Mouse (Mus musculus) MEL (cell line): ENCODE results near the gene Secisbp2. TPM values are rescaled to one million over a fixed set of nuclear protein-coding genes. Genes with fewer than 3 reads are reported as not detected.

Experiments used
- DNase-seq: peaks from one replicate; pipeline ENCODE4 v3.0.0; 2011; ENCODE audit warnings: low read depth, low spot score
- H3K27ac ChIP-seq: 2 replicates; pipeline ENCODE4 v1.5.1; 2012; ENCODE audit warnings: low read depth, mild to moderate bottlenecking, control low read depth, low read length, moderate library complexity; ENCODE audit not compliant: control insufficient read depth
- H3K27me3 ChIP-seq, 2 experiments: fragments of 150-350 bp in 1 of 2; sonication (generic) in 1 of 2; 2 replicates each; pipeline ENCODE4 v1.6.1; 2012; ENCODE audit warnings: low read length in 2 of 2, mild to moderate bottlenecking in 2 of 2, improper control_type of control experiment in 1 of 2, moderate library complexity in 1 of 2; ENCODE audit not compliant: insufficient read depth in 2 of 2, control insufficient read depth in 1 of 2
- H3K36me3 ChIP-seq, 2 experiments: 2 replicates each; pipeline ENCODE4 v1.6.1; 2012 to 2014; ENCODE audit warnings: low read length in 2 of 2, improper control_type of control experiment in 1 of 2, inconsistent platforms in 1 of 2, mild to moderate bottlenecking in 1 of 2; ENCODE audit not compliant: insufficient read depth in 2 of 2, control insufficient read depth in 1 of 2
- H3K4me1 ChIP-seq, 2 experiments: fragments of 150-350 bp in 1 of 2; sonication (generic) in 1 of 2; 2 replicates each; pipeline ENCODE4 v1.6.1; 2012; ENCODE audit warnings: low read length in 2 of 2, improper control_type of control experiment in 1 of 2, mild to moderate bottlenecking in 1 of 2; ENCODE audit not compliant: insufficient read depth in 2 of 2, control insufficient read depth in 1 of 2
- H3K4me3 ChIP-seq, 2 experiments: fragments of 150-350 bp in 1 of 2; sonication (generic) in 1 of 2; 2 replicates each; pipeline ENCODE4 v1.5.1; 2012; ENCODE audit warnings: low read depth in 2 of 2, low read length in 2 of 2, mild to moderate bottlenecking in 2 of 2, moderate library complexity in 2 of 2, control low read depth in 1 of 2, improper control_type of control experiment in 1 of 2; ENCODE audit not compliant: control insufficient read depth in 1 of 2, insufficient read depth in 1 of 2
- H3K79me2 ChIP-seq: 2 replicates; pipeline ENCODE4 v1.6.1; 2012; ENCODE audit warnings: mild to moderate bottlenecking, low read length, moderate library complexity; ENCODE audit not compliant: control insufficient read depth, poor library complexity, insufficient read depth
- H3K9ac ChIP-seq: 2 replicates; pipeline ENCODE4 v1.6.1; 2012; ENCODE audit warnings: low read depth, mild to moderate bottlenecking, control low read depth, low read length, moderate library complexity; ENCODE audit not compliant: control insufficient read depth, poor library complexity, severe bottlenecking
- H3K9me3 ChIP-seq: fragments of 150-350 bp; sonication (generic); replicated peaks from 2 replicates; pipeline ENCODE4 v1.6.1; 2012; ENCODE audit warnings: mild to moderate bottlenecking, low read length, improper control_type of control experiment, moderate library complexity; ENCODE audit not compliant: insufficient read depth
- CTCF ChIP-seq, 3 experiments: IDR thresholded peaks in 2 of 3; conservative IDR thresholded peaks in 1 of 3; 2 replicates each; pipeline ENCODE4 v1.5.1; 2011 to 2012; ENCODE audit warnings: low read length in 3 of 3, low read depth in 2 of 3, mild to moderate bottlenecking in 2 of 3, improper control_type of control experiment in 1 of 3, inconsistent platforms in 1 of 3, mixed read lengths in 1 of 3, moderate library complexity in 1 of 3; ENCODE audit not compliant: control insufficient read depth in 1 of 3, insufficient read depth in 1 of 3, poor library complexity in 1 of 3, severe bottlenecking in 1 of 3
- E2F4 ChIP-seq: IDR thresholded peaks from 2 replicates; pipeline ENCODE4 v1.6.1; 2011; ENCODE audit warnings: low read depth, low read length, improper control_type of control experiment, borderline replicate concordance
- ELF1 ChIP-seq: IDR thresholded peaks from 2 replicates; pipeline ENCODE4 v1.6.1; 2014; ENCODE audit warnings: low read depth, mild to moderate bottlenecking, inconsistent platforms, low read length, improper control_type of control experiment, moderate library complexity
- GABPA ChIP-seq: IDR thresholded peaks from 2 replicates; pipeline ENCODE4 v1.6.1; 2012; ENCODE audit warnings: low read depth, mild to moderate bottlenecking, inconsistent platforms, low read length, improper control_type of control experiment, moderate library complexity
- GATA1 ChIP-seq: IDR thresholded peaks from 2 replicates; pipeline ENCODE4 v1.6.1; 2011; ENCODE audit warnings: low read depth, low read length, improper control_type of control experiment
- HCFC1 ChIP-seq: IDR thresholded peaks from 2 replicates; pipeline ENCODE4 v1.6.1; 2012; ENCODE audit warnings: low read depth, mild to moderate bottlenecking, inconsistent platforms, low read length, improper control_type of control experiment, moderate library complexity
- JUND ChIP-seq: IDR thresholded peaks from 2 replicates; pipeline ENCODE4 v1.6.1; 2011; ENCODE audit warnings: low read depth, mild to moderate bottlenecking, improper control_type of control experiment, low read length
- MAX ChIP-seq: IDR thresholded peaks from 2 replicates; pipeline ENCODE4 v1.6.1; 2011; ENCODE audit warnings: low read length, improper control_type of control experiment
- MAZ ChIP-seq: IDR thresholded peaks from 2 replicates; pipeline ENCODE4 v1.6.1; 2012; ENCODE audit warnings: low read depth, mild to moderate bottlenecking, inconsistent platforms, low read length, improper control_type of control experiment
- MEF2A ChIP-seq: IDR thresholded peaks from 2 replicates; pipeline ENCODE4 v1.6.1; 2014; ENCODE audit warnings: low read depth, mild to moderate bottlenecking, inconsistent platforms, low read length, improper control_type of control experiment; ENCODE audit not compliant: poor library complexity, insufficient replicate concordance, severe bottlenecking; ENCODE audit errors: extremely low read depth
- MYB ChIP-seq: IDR thresholded peaks from 2 replicates; pipeline ENCODE4 v1.6.1; 2011; ENCODE audit warnings: mild to moderate bottlenecking, low read depth, low read length, improper control_type of control experiment
- NELFE ChIP-seq: IDR thresholded peaks from 2 replicates; pipeline ENCODE4 v1.6.1; 2011; ENCODE audit warnings: low read depth, low read length, improper control_type of control experiment
- NRF1 ChIP-seq: IDR thresholded peaks from 2 replicates; pipeline ENCODE4 v1.6.1; 2014; ENCODE audit warnings: low read depth, mild to moderate bottlenecking, inconsistent platforms, low read length, improper control_type of control experiment, moderate library complexity; ENCODE audit not compliant: poor library complexity, insufficient read depth, severe bottlenecking
- POLR2AphosphoS5 ChIP-seq: IDR thresholded peaks from 2 replicates; pipeline ENCODE4 v1.6.1; 2012; ENCODE audit warnings: low read depth, borderline replicate concordance, mild to moderate bottlenecking, inconsistent platforms, low read length, moderate library complexity, mixed read lengths
- RCOR1 ChIP-seq: IDR thresholded peaks from 2 replicates; pipeline ENCODE4 v1.6.1; 2012; ENCODE audit warnings: low read depth, mild to moderate bottlenecking, inconsistent platforms, low read length, improper control_type of control experiment
- SMC3 ChIP-seq: IDR thresholded peaks from 2 replicates; pipeline ENCODE4 v1.6.1; 2011; ENCODE audit warnings: low read depth, low read length, improper control_type of control experiment
- TAL1 ChIP-seq: IDR thresholded peaks from 2 replicates; pipeline ENCODE4 v1.6.1; 2012; ENCODE audit warnings: mild to moderate bottlenecking, inconsistent platforms, low read length, moderate library complexity, mixed read lengths
- TBP ChIP-seq: IDR thresholded peaks from 2 replicates; pipeline ENCODE4 v1.8.0; 2011; ENCODE audit warnings: low read depth, low read length, improper control_type of control experiment
- UBTF ChIP-seq: IDR thresholded peaks from 2 replicates; pipeline ENCODE4 v1.6.1; 2012; ENCODE audit warnings: low read depth, mild to moderate bottlenecking, inconsistent platforms, low read length, improper control_type of control experiment, moderate library complexity, borderline replicate concordance; ENCODE audit not compliant: insufficient read depth
- USF1 ChIP-seq: IDR thresholded peaks from 2 replicates; pipeline ENCODE4 v1.6.1; 2014; ENCODE audit warnings: low read depth, mild to moderate bottlenecking, inconsistent platforms, low read length, improper control_type of control experiment, moderate library complexity
- USF2 ChIP-seq, 2 experiments: IDR thresholded peaks; 2 replicates each; pipeline ENCODE4 v1.6.1; 2011 to 2012; ENCODE audit warnings: improper control_type of control experiment in 2 of 2, low read length in 2 of 2, borderline replicate concordance in 1 of 2, inconsistent platforms in 1 of 2, low read depth in 1 of 2, mild to moderate bottlenecking in 1 of 2; ENCODE audit not compliant: insufficient read depth in 1 of 2
- ZMIZ1 ChIP-seq: IDR thresholded peaks from 2 replicates; pipeline ENCODE4 v1.6.1; 2012; ENCODE audit warnings: low read depth, mild to moderate bottlenecking, inconsistent platforms, low read length, improper control_type of control experiment, moderate library complexity
- ZNF384 ChIP-seq: IDR thresholded peaks from 2 replicates; pipeline ENCODE4 v1.6.1; 2012; ENCODE audit warnings: low read depth, mild to moderate bottlenecking, inconsistent platforms, low read length, improper control_type of control experiment
- polyA plus RNA-seq, 2 experiments: library from polyadenylated mRNA; stranded (reverse) in 1 of 2; unstranded in 1 of 2; fragments of >175 nt in 1 of 2; fragments of >200 nt in 1 of 2; gene quantifications; 2 replicates each; pipeline versions ENCODE4 v1.2.1 to v1.2.4; 2012; ENCODE audit warnings: low replicate concordance in 2 of 2, low read depth in 1 of 2; ENCODE audit not compliant: insufficient read length in 2 of 2, insufficient read depth in 1 of 2, missing spikeins in 1 of 2
- total RNA-seq: library from RNA; depleted of rRNA; stranded (reverse); fragments of 300-350 nt; gene quantifications from 2 replicates; pipeline ENCODE4 v1.2.3, GENCODE M21; 2012

Secisbp2 gene
- total and polyA plus RNA-seq, 3 experiments: 26.0 to 76.4 (median 28.5) TPM

DNA sequence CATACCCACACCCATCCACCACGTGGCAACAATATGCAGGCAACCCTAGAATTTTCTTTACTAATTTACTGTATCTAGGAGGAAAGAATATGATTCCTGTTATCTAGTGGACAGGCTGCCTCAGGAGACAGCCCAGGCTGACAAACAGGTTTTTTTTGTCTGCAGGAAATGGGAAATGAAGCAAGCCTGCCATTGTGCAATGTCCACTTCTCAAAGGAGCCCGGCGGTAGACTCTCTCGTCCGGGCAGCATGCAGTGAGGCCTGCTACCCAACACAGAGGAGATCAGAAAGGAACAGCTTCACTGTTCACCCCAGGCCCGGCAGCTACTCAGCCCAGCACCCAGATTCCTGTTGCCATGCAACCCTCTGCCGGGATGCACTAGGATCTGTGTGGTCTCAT lies 59.2 kb downstream of the Secisbp2 start:
- no peak for TF ChIP-seq MAZ
- no peak for TF ChIP-seq E2F4
- no peak for TF ChIP-seq ELF1
- no peak overlapping the region for H3K9ac ChIP-seq
- H3K36me3 ChIP-seq: peaks cover 0 to 4% of the 10 kb centered on the region in 2 experiments; a peak in 2 of 4 replicates
- no peak for DNase-seq
- no peaks in the 10 kb centered on the region for H3K79me2 ChIP-seq
- no peak overlapping the region for H3K4me3 ChIP-seq
- peaks cover 3 to 10% of the 10 kb centered on the region in 2 experiments for H3K4me1 ChIP-seq
- no peaks in the 10 kb centered on the region for H3K27me3 ChIP-seq
- H3K9me3 ChIP-seq: no peaks in the 10 kb centered on the region
- no peak overlapping the region for H3K27ac ChIP-seq

DNA sequence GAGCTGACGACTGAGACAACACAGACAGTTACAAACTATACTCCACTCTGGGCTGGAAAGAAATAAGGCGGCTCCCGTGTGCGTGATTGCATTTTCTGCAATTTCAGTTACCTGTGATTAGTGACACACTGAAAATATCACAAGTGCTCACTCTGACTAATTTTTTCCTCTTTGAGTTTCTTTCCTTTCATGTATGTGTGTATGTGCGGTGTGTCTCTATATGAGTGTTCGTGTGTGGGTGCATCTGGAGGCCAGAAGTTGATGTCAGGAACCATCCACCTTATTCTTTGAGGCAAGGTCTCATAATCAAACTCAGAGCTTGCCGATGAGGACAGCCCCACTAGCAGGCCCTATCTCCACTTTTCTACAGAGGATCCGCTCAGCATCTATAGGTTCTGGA lies 60.5 kb downstream of the Secisbp2 start:
- peaks cover 0 to 9% of the 10 kb centered on the region in 2 experiments; a peak in 1 of 4 replicates for H3K4me1 ChIP-seq
- no peaks in the 10 kb centered on the region for H3K79me2 ChIP-seq
- H3K27ac ChIP-seq: no peak overlapping the region
- no peaks in the 10 kb centered on the region for H3K27me3 ChIP-seq
- TF ChIP-seq HCFC1 (no peak), UBTF (no peak), USF2 (IDR thresholded peaks at IDR 0.05; ENCODE audit: borderline replicate concordance in 1 of 2, insufficient read depth in 1 of 2, low read depth in 1 of 2, low read length in 2 of 2) (no peak)
- peaks cover 0 to 3% of the 10 kb centered on the region in 2 experiments; a peak in 3 of 4 replicates for H3K36me3 ChIP-seq
- DNase-seq: no peak
- no peak overlapping the region for H3K4me3 ChIP-seq
- no peak overlapping the region for H3K9ac ChIP-seq
- no peaks in the 10 kb centered on the region for H3K9me3 ChIP-seq

DNA sequence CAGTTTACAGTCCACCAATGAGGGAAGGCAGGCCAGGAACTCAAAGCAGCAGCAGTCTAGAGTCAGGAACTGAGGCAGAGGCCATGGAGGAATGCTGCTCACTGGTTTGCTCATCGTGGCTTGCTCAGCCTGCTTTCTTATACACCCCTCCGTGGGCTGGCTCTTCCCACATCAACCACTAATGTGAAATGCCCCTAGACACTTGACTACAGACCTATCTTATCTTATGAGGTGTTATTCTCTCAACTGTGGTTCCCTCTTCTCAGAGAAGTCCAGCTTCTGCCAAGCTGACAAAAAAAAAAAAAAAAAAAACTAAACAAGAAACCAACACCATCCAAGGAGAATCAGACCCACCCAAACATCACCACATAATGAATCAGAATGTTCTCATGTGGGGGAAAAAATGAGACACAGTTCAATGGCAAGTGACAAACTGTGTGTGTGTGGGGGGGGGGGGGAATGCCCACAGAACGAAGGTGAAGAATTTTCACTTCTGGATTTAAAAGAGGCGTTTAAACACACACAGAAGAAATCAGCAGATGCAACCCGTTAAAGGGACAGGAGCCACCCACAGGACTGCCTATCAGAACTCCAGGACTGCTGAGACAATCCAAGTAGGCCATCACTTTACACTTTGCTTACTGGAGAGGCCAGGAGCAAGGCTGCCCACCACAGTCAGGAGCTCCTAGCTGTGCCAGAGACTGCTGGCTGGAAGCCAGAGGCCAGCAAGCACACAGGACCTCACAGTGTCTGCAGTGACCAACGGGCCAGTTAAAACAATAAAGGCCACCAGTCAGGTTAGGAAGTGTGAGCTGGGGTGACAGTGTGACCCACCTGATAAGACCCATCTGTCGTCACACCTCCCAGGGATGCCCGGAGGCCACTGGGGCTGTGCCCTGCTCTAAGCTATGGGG lies 65.1 kb downstream of the Secisbp2 start:
- H3K4me3 ChIP-seq: no peak overlapping the region
- peak; percentile 56 for DNase-seq
- H3K9ac ChIP-seq: no peak overlapping the region
- H3K27ac ChIP-seq: peak overlapping the region; percentile 36; the same call in 1 of the 2 replicates
- H3K4me1 ChIP-seq: peaks cover 0 to 9% of the 10 kb centered on the region in 2 experiments; a peak in 1 of 4 replicates
- H3K36me3 ChIP-seq: peaks cover 2 to 3% of the 10 kb centered on the region in 2 experiments
- H3K9me3 ChIP-seq: no peaks in the 10 kb centered on the region
- no peaks in the 10 kb centered on the region for H3K27me3 ChIP-seq
- H3K79me2 ChIP-seq: no peaks in the 10 kb centered on the region
- no peak for TF ChIP-seq MYB
- no peak for TF ChIP-seq MAX
- TF ChIP-seq ELF1: no peak
- TF ChIP-seq GABPA: no peak
- no peak for TF ChIP-seq HCFC1
- TF ChIP-seq ZMIZ1: no peak
- TF ChIP-seq NELFE: no peak
- TF ChIP-seq CTCF (IDR thresholded peaks at IDR 0.05 in 2 of 3, conservative IDR thresholded peaks at IDR 0.05 in 1 of 3; ENCODE audit: control insufficient read depth in 1 of 3, insufficient read depth in 1 of 3, low read depth in 2 of 3, low read length in 3 of 3, poor library complexity in 1 of 3, severe bottlenecking in 1 of 3): no peak
- TF ChIP-seq NRF1: no peak
- no peak for TF ChIP-seq SMC3
- TF ChIP-seq MEF2A: no peak
- TF ChIP-seq UBTF: no peak
- TF ChIP-seq TAL1: no peak
- TF ChIP-seq USF1: no peak
- TF ChIP-seq TBP: no peak
- TF ChIP-seq POLR2AphosphoS5: no peak
- TF ChIP-seq GATA1: peak; percentile 51; the same call in 1 of the 2 replicates
- TF ChIP-seq ZNF384: peak; percentile 89
- TF ChIP-seq JUND: no peak
- no peak for TF ChIP-seq RCOR1
- no peak for TF ChIP-seq MAZ
